Mouse (Mus musculus) neural tube, embryonic 13.5 days (tissue): ENCODE measurements at regions not wholly inside any gene's neighbourhood (a gene's known extent, or its start where the extent isn't known, plus 50 kb on each side); places are given as distances from the start of the nearest gene placed in this dataset.

Experiments used
- ATAC-seq: fragments of 200-750 bp; cut with Nextera tagmentation; 2 replicates; pipeline ENCODE4 v1.8.0; 2017; ENCODE audit warnings: low read depth, mild to moderate bottlenecking, moderate TSS enrichment, moderate library complexity
- H3K27ac ChIP-seq: fragments of 300-500 bp; sonication (generic); replicated peaks from 2 replicates; pipeline ENCODE4 v1.5.1; 2015; ENCODE audit warnings: moderate library complexity, mild to moderate bottlenecking, inconsistent platforms
- H3K27me3 ChIP-seq: fragments of 300-500 bp; sonication (generic); 2 replicates; pipeline ENCODE4 v1.6.1; 2015; ENCODE audit warnings: mild to moderate bottlenecking, inconsistent platforms
- H3K36me3 ChIP-seq: fragments of 300-500 bp; sonication (generic); 2 replicates; pipeline ENCODE4 v1.6.1; 2015; ENCODE audit warnings: mild to moderate bottlenecking, inconsistent platforms
- H3K4me1 ChIP-seq: fragments of 300-500 bp; sonication (generic); replicated peaks from 2 replicates; pipeline ENCODE4 v1.6.1; 2015; ENCODE audit warnings: inconsistent platforms
- H3K4me2 ChIP-seq: fragments of 300-500 bp; sonication (generic); 2 replicates; pipeline ENCODE4 v1.6.1; 2015; ENCODE audit warnings: inconsistent platforms, mild to moderate bottlenecking, moderate library complexity
- H3K4me3 ChIP-seq: fragments of 300-500 bp; sonication (generic); 2 replicates; pipeline ENCODE4 v1.5.1; 2015; ENCODE audit warnings: mild to moderate bottlenecking, inconsistent platforms
- H3K9ac ChIP-seq: fragments of 300-500 bp; sonication (generic); 2 replicates; pipeline ENCODE4 v1.6.1; 2015; ENCODE audit warnings: moderate library complexity, mild to moderate bottlenecking, inconsistent platforms
- H3K9me3 ChIP-seq: fragments of 300-500 bp; sonication (generic); 2 replicates; pipeline ENCODE4 v1.6.1; 2016; ENCODE audit warnings: inconsistent platforms
- WGBS: fragments of 180-500 bp; shearing (Covaris S2); methylation state at CpG from one replicate; pipeline ENCODE4 v1.1.7; 2015; 5-methylcytosine and 5-hydroxymethylcytosine counted together

- no peak for ATAC-seq
- Histone ChIP-seq H3K9me3 (no peaks in the 10 kb centered on the region), H3K27me3 (no peaks in the 10 kb centered on the region), H3K4me1 (no peaks in the 10 kb centered on the region), H3K36me3 (no peaks in the 10 kb centered on the region), H3K4me2 (no peak overlapping the region), H3K9ac (no peak overlapping the region), H3K27ac (no peak overlapping the region), H3K4me3 (no peak overlapping the region)
- 87% methylated on average over 3 of the region's 3 CpGs for WGBS
Observed at GRCm38 (mm10) chr11:26826194-26826593, 232.4 kb upstream of the Vrk2 start.

DNA sequence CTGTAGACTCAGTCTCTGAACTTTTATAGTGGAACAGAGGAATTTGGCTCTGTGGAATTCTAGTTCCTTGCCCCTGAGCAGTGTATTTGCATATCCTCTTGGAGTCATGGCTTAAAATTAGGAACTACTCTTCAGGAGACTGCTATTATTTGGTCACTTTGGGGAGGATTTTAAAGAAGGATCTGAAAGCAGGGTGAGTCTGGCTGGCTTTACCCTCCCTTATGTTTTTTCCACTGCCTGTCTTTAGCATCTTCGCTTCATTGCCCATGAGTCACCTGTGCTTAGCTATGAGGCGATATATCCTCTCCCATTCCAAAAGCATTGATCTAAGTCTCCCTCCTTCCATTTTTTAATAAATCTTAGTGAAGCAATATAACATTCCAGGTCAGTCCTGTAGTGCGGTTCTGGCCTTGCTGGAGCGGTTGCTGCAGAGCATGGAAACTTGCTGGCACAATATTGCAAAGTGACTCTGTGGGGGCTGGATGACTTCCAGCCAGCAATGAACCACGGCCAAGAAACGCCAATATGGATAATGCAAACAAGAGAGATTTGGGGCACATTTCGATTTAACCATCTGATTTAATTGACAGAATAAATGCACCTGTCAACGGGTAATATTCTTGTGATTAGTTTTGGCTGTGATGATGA, 230.4 kb upstream of the Vrk2 start:
- ATAC-seq: no peak
- H3K9ac ChIP-seq: no peak overlapping the region
- H3K27ac ChIP-seq: no peak overlapping the region
- no peak overlapping the region for H3K4me2 ChIP-seq
- no peaks in the 10 kb centered on the region for H3K9me3 ChIP-seq
- no peaks in the 10 kb centered on the region for H3K36me3 ChIP-seq
- 67% methylated on average over 8 of the region's 8 CpGs for WGBS
- H3K27me3 ChIP-seq: no peaks in the 10 kb centered on the region
- no peak overlapping the region for H3K4me3 ChIP-seq
- H3K4me1 ChIP-seq: no peaks in the 10 kb centered on the region

DNA sequence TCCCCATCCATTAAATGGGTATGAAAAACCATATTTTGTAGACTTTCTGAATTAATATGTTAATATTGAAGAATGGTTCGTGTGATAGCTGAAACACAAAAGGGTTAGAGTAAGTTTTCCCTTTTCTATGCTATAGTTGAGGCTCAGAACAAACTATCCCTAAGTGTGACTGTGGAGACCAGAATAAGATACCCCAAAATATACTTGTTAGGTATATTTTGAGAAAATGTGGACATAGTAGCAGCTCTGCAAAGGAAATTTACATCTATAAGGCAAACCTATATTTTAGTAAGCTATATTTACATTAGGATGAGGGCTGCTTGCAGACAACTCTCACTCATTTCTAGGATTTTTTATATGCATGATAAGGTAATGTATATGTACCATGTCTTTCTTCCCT, 227.3 kb upstream of the Vrk2 start:
- 75% methylated on average over 1 of the region's 1 CpGs for WGBS
- no peak overlapping the region for H3K27ac ChIP-seq
- no peak overlapping the region for H3K9ac ChIP-seq
- H3K27me3 ChIP-seq: no peaks in the 10 kb centered on the region
- no peaks in the 10 kb centered on the region for H3K9me3 ChIP-seq
- H3K4me1 ChIP-seq: no peaks in the 10 kb centered on the region
- H3K36me3 ChIP-seq: no peaks in the 10 kb centered on the region
- ATAC-seq: no peak
- no peak overlapping the region for H3K4me2 ChIP-seq
- H3K4me3 ChIP-seq: no peak overlapping the region

DNA sequence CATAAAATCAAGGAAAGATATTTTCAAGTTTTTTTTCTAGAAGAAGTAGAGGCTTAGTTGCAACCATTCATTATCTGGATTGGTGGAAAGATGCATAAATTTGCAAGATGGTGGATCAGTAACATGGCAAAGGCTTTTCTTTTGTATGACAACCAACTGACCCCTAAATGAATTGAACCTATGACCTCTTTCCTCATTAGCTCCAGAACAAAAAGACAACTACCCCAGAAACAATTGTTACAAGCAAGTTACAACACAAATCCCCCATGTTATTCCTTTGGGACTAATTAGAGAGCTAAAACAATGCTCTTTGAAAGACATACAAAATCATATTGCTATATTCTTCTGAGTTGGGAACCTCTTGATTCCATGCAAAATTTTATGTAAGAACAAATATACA, 223.5 kb upstream of the Vrk2 start:
- H3K4me1 ChIP-seq: peaks cover 8% of the 10 kb centered on the region
- no peak overlapping the region for H3K4me2 ChIP-seq
- H3K9me3 ChIP-seq: no peaks in the 10 kb centered on the region
- H3K36me3 ChIP-seq: no peaks in the 10 kb centered on the region
- no peak overlapping the region for H3K9ac ChIP-seq
- ATAC-seq: no peak
- H3K27me3 ChIP-seq: no peaks in the 10 kb centered on the region
- H3K27ac ChIP-seq: no peak overlapping the region
- no peak overlapping the region for H3K4me3 ChIP-seq

DNA sequence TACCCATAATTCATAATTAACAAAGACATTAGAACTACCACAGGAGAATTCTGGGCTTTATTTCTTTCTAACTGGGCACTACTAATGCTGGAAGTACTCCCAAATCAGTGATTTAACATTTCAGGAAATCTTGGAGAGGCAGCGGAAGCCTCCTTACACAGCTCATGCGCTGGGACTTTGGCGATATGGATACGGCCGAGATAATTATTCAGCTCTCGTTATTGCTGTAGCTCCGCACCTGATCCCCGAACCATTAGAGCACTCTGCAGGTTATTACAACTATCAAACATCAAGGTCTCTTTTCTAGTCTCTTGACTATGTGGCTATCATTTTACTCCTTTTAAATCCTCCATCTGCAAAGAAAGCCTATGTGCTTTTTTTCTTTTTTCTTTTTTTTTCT, 221.3 kb upstream of the Vrk2 start:
- H3K36me3 ChIP-seq: no peaks in the 10 kb centered on the region
- H3K27ac ChIP-seq: peak overlapping the region; percentile 77
- H3K9me3 ChIP-seq: no peaks in the 10 kb centered on the region
- H3K4me3 ChIP-seq: peak overlapping the region; percentile 1; the same call in 1 of the 2 replicates
- 47% methylated on average over 8 of the region's 8 CpGs for WGBS
- H3K4me1 ChIP-seq: peaks cover 8% of the 10 kb centered on the region
- peak; percentile 94 for ATAC-seq
- no peak overlapping the region for H3K9ac ChIP-seq
- H3K4me2 ChIP-seq: peak overlapping the region; percentile 40
- H3K27me3 ChIP-seq: no peaks in the 10 kb centered on the region

- H3K4me1 ChIP-seq: peaks cover 8% of the 10 kb centered on the region
- no peak overlapping the region for H3K9ac ChIP-seq
- no peaks in the 10 kb centered on the region for H3K36me3 ChIP-seq
- peak overlapping the region; percentile 40; the same call in 1 of the 2 replicates for H3K4me2 ChIP-seq
- no peaks in the 10 kb centered on the region for H3K9me3 ChIP-seq
- peak overlapping the region; percentile 77 for H3K27ac ChIP-seq
- ATAC-seq: peak; percentile 43; the same call in 1 of the 2 replicates
- no peaks in the 10 kb centered on the region for H3K27me3 ChIP-seq
- 80% methylated on average over 3 of the region's 3 CpGs for whole genome bisulfite sequencing
- H3K4me3 ChIP-seq: no peak overlapping the region
Observed at GRCm38 (mm10) chr11:26814601-26815000, 220.8 kb upstream of the Vrk2 start.

DNA sequence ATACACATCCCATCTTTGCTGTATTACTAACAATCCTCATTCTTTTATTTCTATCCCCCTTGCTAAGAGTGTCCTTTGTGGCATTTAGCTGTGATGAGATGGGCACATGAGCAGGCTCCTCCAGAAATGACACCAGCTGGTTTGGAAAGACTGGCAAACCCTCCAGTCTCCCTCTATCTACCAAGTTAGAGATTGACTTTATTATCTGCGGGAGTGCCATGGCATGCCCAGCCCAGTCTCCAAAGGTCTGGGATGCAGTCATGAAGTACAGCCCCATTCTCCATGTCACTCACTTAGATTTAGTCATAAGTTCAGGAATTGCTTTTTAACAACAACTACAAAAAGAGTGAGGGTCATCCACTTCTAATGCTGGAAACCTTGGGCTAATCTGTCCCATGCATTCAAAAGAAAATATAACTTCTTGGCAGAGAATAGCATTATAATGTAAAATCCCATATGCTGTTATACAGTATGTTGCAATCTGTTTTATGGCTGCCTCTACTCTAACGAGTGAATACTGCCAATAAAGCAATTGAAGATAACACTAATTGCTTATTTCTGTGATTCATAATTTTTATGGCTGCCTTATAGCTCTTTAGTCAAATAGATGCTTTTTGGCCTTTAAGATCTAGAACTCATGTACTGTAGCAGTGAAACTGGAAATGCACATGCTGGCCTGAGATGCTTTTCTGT, 208.6 kb upstream of the Vrk2 start:
- H3K36me3 ChIP-seq: no peaks in the 10 kb centered on the region
- H3K4me3 ChIP-seq: no peak overlapping the region
- peaks cover 13% of the 10 kb centered on the region for H3K4me1 ChIP-seq
- H3K27me3 ChIP-seq: no peaks in the 10 kb centered on the region
- ATAC-seq: no peak
- H3K27ac ChIP-seq: no peak overlapping the region
- H3K9me3 ChIP-seq: no peaks in the 10 kb centered on the region
- no peak overlapping the region for H3K4me2 ChIP-seq
- no peak overlapping the region for H3K9ac ChIP-seq
- WGBS: 63% methylated on average over 2 of the region's 2 CpGs

- H3K9ac ChIP-seq: no peak overlapping the region
- H3K9me3 ChIP-seq: no peaks in the 10 kb centered on the region
- H3K27ac ChIP-seq: no peak overlapping the region
- H3K4me3 ChIP-seq: no peak overlapping the region
- no peaks in the 10 kb centered on the region for H3K27me3 ChIP-seq
- no peaks in the 10 kb centered on the region for H3K4me1 ChIP-seq
- H3K4me2 ChIP-seq: no peak overlapping the region
- WGBS: 56% methylated on average over 2 of the region's 2 CpGs
- no peak for ATAC-seq
- no peaks in the 10 kb centered on the region for H3K36me3 ChIP-seq
Observed at GRCm38 (mm10) chr11:26800296-26800695, 206.5 kb upstream of the Vrk2 start.

GRCm38 (mm10) chr11:26794629-26794966, 200.8 kb upstream of the Vrk2 start:
- Histone ChIP-seq H3K4me2 (no peak overlapping the region), H3K4me1 (no peaks in the 10 kb centered on the region), H3K9ac (no peak overlapping the region), H3K9me3 (no peaks in the 10 kb centered on the region), H3K27me3 (no peaks in the 10 kb centered on the region), H3K4me3 (no peak overlapping the region), H3K27ac (no peak overlapping the region), H3K36me3 (no peaks in the 10 kb centered on the region)
- 56% methylated on average over 3 of the region's 3 CpGs for WGBS
- ATAC-seq: peak; percentile 76

DNA sequence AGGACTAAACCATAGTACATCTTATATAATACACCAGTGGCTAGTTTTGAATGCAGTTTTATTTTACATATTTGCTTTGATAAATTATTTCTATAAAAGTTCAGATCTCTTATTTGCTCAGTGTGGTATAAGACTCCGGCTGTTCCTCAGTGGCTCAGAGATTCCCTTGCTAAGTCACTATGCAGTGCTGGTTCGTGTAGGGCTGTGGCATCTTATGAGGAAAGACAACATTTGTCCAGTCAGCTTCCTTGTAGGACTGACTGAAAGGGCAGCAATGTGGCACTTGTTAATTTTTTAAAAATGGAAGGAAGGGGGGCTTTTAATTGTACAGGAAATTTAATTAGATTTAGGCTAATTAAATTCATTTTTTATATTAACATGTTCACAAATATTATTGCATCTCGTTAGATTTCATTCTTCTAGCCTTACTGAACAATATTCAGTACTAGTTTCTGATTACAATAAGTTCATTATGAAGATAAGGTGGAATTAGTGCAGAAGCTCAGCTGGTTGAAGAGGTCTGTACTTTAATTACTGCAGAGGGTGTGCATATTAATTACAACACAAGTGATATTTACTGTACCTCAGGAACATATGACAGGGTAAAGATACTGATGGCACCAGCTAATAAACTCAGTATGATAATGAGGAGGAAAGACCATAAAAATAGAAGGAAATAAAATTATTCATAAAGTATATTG, 200.3 kb upstream of the Vrk2 start:
- no peak overlapping the region for H3K27ac ChIP-seq
- no peak overlapping the region for H3K9ac ChIP-seq
- no peak overlapping the region for H3K4me3 ChIP-seq
- H3K27me3 ChIP-seq: no peaks in the 10 kb centered on the region
- no peak overlapping the region for H3K4me2 ChIP-seq
- no peaks in the 10 kb centered on the region for H3K9me3 ChIP-seq
- no peaks in the 10 kb centered on the region for H3K36me3 ChIP-seq
- H3K4me1 ChIP-seq: no peaks in the 10 kb centered on the region
- ATAC-seq: peak; percentile 92
- 74% methylated on average over 3 of the region's 3 CpGs for WGBS

DNA sequence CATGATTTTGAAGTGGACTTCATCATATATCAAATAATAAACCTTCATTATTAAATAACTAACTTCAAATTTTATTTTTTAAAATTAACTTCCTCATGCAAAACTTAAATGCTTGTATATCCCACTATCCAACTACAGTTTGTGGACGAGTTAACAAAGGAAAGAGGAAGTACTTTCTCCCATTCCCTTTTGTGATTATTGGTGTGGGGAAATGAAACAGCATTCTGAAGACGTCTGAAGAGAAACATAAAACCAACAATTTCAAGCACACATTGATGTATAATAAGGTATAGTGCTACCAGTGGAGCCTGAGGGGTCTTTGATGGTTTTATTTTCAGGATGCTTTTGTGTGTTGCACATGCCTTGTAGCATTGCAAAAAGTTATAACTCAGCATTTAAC, 195.5 kb upstream of the Vrk2 start:
- Histone ChIP-seq H3K4me2 (no peak overlapping the region), H3K36me3 (no peaks in the 10 kb centered on the region), H3K4me3 (no peak overlapping the region), H3K27me3 (no peaks in the 10 kb centered on the region), H3K27ac (no peak overlapping the region), H3K9me3 (no peaks in the 10 kb centered on the region), H3K4me1 (no peaks in the 10 kb centered on the region), H3K9ac (no peak overlapping the region)
- no peak for ATAC-seq
- WGBS: 60% methylated on average over 2 of the region's 2 CpGs

DNA sequence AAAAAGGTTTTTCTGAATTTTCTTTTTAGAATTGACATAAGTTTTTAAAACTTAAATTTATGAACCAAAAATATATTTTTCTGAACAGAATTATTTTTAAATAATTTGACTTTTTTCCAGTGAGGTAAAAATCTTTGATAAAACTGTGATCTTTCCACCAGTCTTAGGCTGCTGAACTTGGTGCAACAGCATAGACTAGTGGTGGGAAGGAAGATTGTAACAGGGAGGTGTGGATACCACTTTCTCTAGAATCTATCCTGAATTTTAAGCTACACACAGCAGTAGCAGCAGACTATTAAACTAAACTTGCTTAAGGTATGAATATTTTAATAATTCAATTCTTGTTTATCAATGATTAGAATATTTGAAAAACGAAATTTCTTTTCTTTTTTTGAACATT, 191.4 kb upstream of the Vrk2 start:
- Histone ChIP-seq H3K4me2 (no peak overlapping the region), H3K4me3 (no peak overlapping the region), H3K9ac (no peak overlapping the region), H3K4me1 (no peaks in the 10 kb centered on the region), H3K36me3 (no peaks in the 10 kb centered on the region), H3K27ac (no peak overlapping the region), H3K9me3 (no peaks in the 10 kb centered on the region), H3K27me3 (no peaks in the 10 kb centered on the region)
- WGBS: 16% methylated on average over 1 of the region's 1 CpGs
- no peak for ATAC-seq
